9 mouse cellular contexts compared by ENCODE assay signal in genomic region chr15:102115731-102116231, GRCm38 (mm10). TPM values are rescaled to one million over a fixed set of nuclear protein-coding genes. Genes with fewer than 3 reads are reported as not detected.
DNase-seq lines count a peak whose midpoint lies in the region; ATAC-seq and TF ChIP-seq lines count a peak whose summit lies in the region.
"Had no signal": no experiment of that assay in that cellular context is flagged by ENCODE, and none has a peak within 500 bp of the region (broad histone marks: within the 10 kb centered on the region; RNA-seq: fewer than 3 reads in every experiment).

No protein-coding gene starts in this region.

- TF ChIP-seq EP300 in liver, postnatal 0 days (IDR thresholded peaks at IDR 0.05; ENCODE audit: low read depth): no peak

- H3K9ac ChIP-seq in embryonic facial prominence, embryonic 13.5 days: 0 out of 2 replicates have a peak overlapping the region, but pooled peaks have one; percentile 27
- H3K9ac ChIP-seq in liver, embryonic 12.5 days: no peak overlapping the region
- H3K9ac ChIP-seq in liver, postnatal 0 days (replicated peaks): no peak overlapping the region
- H3K9ac ChIP-seq in liver, embryonic 13.5 days: no peak overlapping the region

- no peak overlapping the region for H3K4me2 ChIP-seq in embryonic facial prominence, embryonic 13.5 days
- H3K4me2 ChIP-seq in liver, embryonic 12.5 days: no peak overlapping the region
- no peak overlapping the region for H3K4me2 ChIP-seq in liver, postnatal 0 days (ENCODE audit: low read depth, low read length)
- no peak overlapping the region for H3K4me2 ChIP-seq in liver, embryonic 13.5 days

- peaks cover 30% of the 10 kb centered on the region for H3K4me1 ChIP-seq in embryonic facial prominence, embryonic 13.5 days
- H3K4me1 ChIP-seq in embryonic facial prominence, embryonic 10.5 days: peaks cover 30% of the 10 kb centered on the region
- H3K4me1 ChIP-seq in liver, embryonic 12.5 days: peaks cover 7% of the 10 kb centered on the region
- no peaks in the 10 kb centered on the region for H3K4me1 ChIP-seq in liver, postnatal 0 days (ENCODE audit: insufficient read depth)
- H3K4me1 ChIP-seq in liver, embryonic 13.5 days (replicated peaks): peaks cover 8% of the 10 kb centered on the region

- H3K27me3 ChIP-seq in embryonic facial prominence, embryonic 13.5 days: no peaks in the 10 kb centered on the region
- no peaks in the 10 kb centered on the region for H3K27me3 ChIP-seq in embryonic facial prominence, embryonic 10.5 days (replicated peaks; ENCODE audit: low read depth, poor library complexity, severe bottlenecking)
- H3K27me3 ChIP-seq in liver, embryonic 12.5 days (replicated peaks): peaks cover 5% of the 10 kb centered on the region; the same call in 1 of the 2 replicates
- H3K27me3 ChIP-seq in liver, postnatal 0 days (ENCODE audit: insufficient read depth, low read length): no peaks in the 10 kb centered on the region
- H3K27me3 ChIP-seq in liver, embryonic 13.5 days: no peaks in the 10 kb centered on the region

- DNase-seq in embryonic facial prominence, embryonic 10.5 days (ENCODE audit: low spot score): no peak
- no peak for DNase-seq in liver, postnatal 0 days
- peak; percentile 10 for DNase-seq in adipocyte (ENCODE audit: low spot score)
- DNase-seq in liver, embryonic 13.5 days: no peak
- DNase-seq in urinary bladder, postnatal 36 days (ENCODE audit: low spot score in 2 of 2): no peak
- no peak for DNase-seq in left cerebral cortex, postnatal 10 days (ENCODE audit: extremely low spot score in 1 of 2, low spot score in 2 of 2)

- intact Hi-C loops in left cerebral cortex, postnatal 10 days (cut with DNase I): loop anchor here (10.0 kb wide), 1 partner anchor 109 kb away; no protein-coding TSS in a partner anchor

- no peak for TF ChIP-seq CTCF in liver, postnatal 0 days (IDR thresholded peaks at IDR 0.05; ENCODE audit: low read depth)

- H3K36me3 ChIP-seq in embryonic facial prominence, embryonic 13.5 days: peaks cover 98% of the 10 kb centered on the region
- H3K36me3 ChIP-seq in embryonic facial prominence, embryonic 10.5 days (replicated peaks): peaks cover 100% of the 10 kb centered on the region
- H3K36me3 ChIP-seq in liver, embryonic 12.5 days: peaks cover 65% of the 10 kb centered on the region
- peaks cover 45% of the 10 kb centered on the region for H3K36me3 ChIP-seq in liver, postnatal 0 days (replicated peaks; ENCODE audit: insufficient read depth, low read length)
- peaks cover 52% of the 10 kb centered on the region for H3K36me3 ChIP-seq in liver, embryonic 13.5 days

- 75% methylated on average over 9 of the region's 9 CpGs for WGBS in embryonic facial prominence, embryonic 13.5 days
- WGBS in embryonic facial prominence, embryonic 10.5 days: 76% methylated on average over 9 of the region's 9 CpGs
- WGBS in liver, embryonic 12.5 days (ENCODE audit: insufficient replicate concordance): 62% methylated on average over 9 of the region's 9 CpGs
- 48% methylated on average over 9 of the region's 9 CpGs for WGBS in liver, postnatal 0 days (ENCODE audit: insufficient replicate concordance)
- WGBS in liver, embryonic 13.5 days (ENCODE audit: insufficient replicate concordance): 46% methylated on average over 9 of the region's 9 CpGs

- no peak for ATAC-seq in embryonic facial prominence, embryonic 13.5 days (ENCODE audit: insufficient number of reproducible peaks, insufficient read depth, low FRiP score, low TSS enrichment, low read depth)
- peak; percentile 47 for ATAC-seq in liver, embryonic 12.5 days
- ATAC-seq in liver, postnatal 0 days: no peak
- ATAC-seq in liver, embryonic 13.5 days (ENCODE audit: low read depth): peak; percentile 30

- H3K4me3 ChIP-seq in embryonic facial prominence, embryonic 13.5 days: no peak overlapping the region
- no peak overlapping the region; the same call in 1 of the 2 replicates for H3K4me3 ChIP-seq in embryonic facial prominence, embryonic 10.5 days
- no peak overlapping the region for H3K4me3 ChIP-seq in liver, embryonic 12.5 days
- H3K4me3 ChIP-seq in liver, postnatal 0 days (ENCODE audit: low read depth, low read length): no peak overlapping the region
- H3K4me3 ChIP-seq in liver, embryonic 13.5 days (replicated peaks): no peak overlapping the region

- H3K9me3 ChIP-seq in embryonic facial prominence, embryonic 13.5 days: no peaks in the 10 kb centered on the region
- no peaks in the 10 kb centered on the region for H3K9me3 ChIP-seq in embryonic facial prominence, embryonic 10.5 days
- no peaks in the 10 kb centered on the region for H3K9me3 ChIP-seq in liver, embryonic 12.5 days (replicated peaks)
- H3K9me3 ChIP-seq in liver, postnatal 0 days (ENCODE audit: low read length): no peaks in the 10 kb centered on the region
- no peaks in the 10 kb centered on the region for H3K9me3 ChIP-seq in liver, embryonic 13.5 days (replicated peaks)

- peak overlapping the region; percentile 30; the same call in 1 of the 2 replicates for H3K27ac ChIP-seq in embryonic facial prominence, embryonic 13.5 days
- H3K27ac ChIP-seq in embryonic facial prominence, embryonic 10.5 days (replicated peaks): no peak overlapping the region
- H3K27ac ChIP-seq in liver, embryonic 12.5 days: no peak overlapping the region
- no peak overlapping the region for H3K27ac ChIP-seq in liver, postnatal 0 days (ENCODE audit: low read depth)
- no peak overlapping the region for H3K27ac ChIP-seq in liver, embryonic 13.5 days

RNA-seq across cellular contexts. Expression of gene Tns2, which starts 15.6 kb away (rescaled TPM):
- 40.1 and 49.3 TPM in 2 replicates for polyA plus RNA-seq in embryonic facial prominence, embryonic 13.5 days (2015; fragmentation: Nextera tagmentation; extraction: Ambion mirVana)
- 12.3 and 14.9 TPM in 2 replicates for polyA plus RNA-seq in embryonic facial prominence, embryonic 10.5 days (2016; fragmentation: Nextera tagmentation; extraction: Ambion mirVana)
- 6.4 and 9.2 TPM in 2 replicates for polyA plus RNA-seq in liver, embryonic 12.5 days (2016; fragmentation: Nextera tagmentation; extraction: Ambion mirVana)
- polyA plus RNA-seq in liver, postnatal 0 days (2015; fragmentation: Nextera tagmentation; extraction: Ambion mirVana): 9.2 TPM in 2 replicates
- 4.4 and 5.0 TPM in 2 replicates for polyA plus RNA-seq in liver, embryonic 13.5 days (2015; fragmentation: Nextera tagmentation; extraction: Ambion mirVana)
- total RNA-seq in left cerebral cortex, postnatal 10 days (2021): 10 to 100 TPM; 12.2 to 13.1 TPM

RNA-seq across cellular contexts. Expression of gene Spryd3, which starts 20.3 kb away (rescaled TPM):
- polyA plus RNA-seq in embryonic facial prominence, embryonic 13.5 days (2015; fragmentation: Nextera tagmentation; extraction: Ambion mirVana): 20.4 and 21.6 TPM in 2 replicates
- 12.7 and 13.2 TPM in 2 replicates for polyA plus RNA-seq in embryonic facial prominence, embryonic 10.5 days (2016; fragmentation: Nextera tagmentation; extraction: Ambion mirVana)
- polyA plus RNA-seq in liver, embryonic 12.5 days (2016; fragmentation: Nextera tagmentation; extraction: Ambion mirVana): 14.9 and 15.0 TPM in 2 replicates
- 9.2 and 10.0 TPM in 2 replicates for polyA plus RNA-seq in liver, postnatal 0 days (2015; fragmentation: Nextera tagmentation; extraction: Ambion mirVana)
- polyA plus RNA-seq in liver, embryonic 13.5 days (2015; fragmentation: Nextera tagmentation; extraction: Ambion mirVana): 13.1 and 13.7 TPM in 2 replicates
- 100 to 1,000 TPM; 149 to 150 TPM for total RNA-seq in left cerebral cortex, postnatal 10 days (2021)

RNA-seq across cellular contexts. Expression of gene Igfbp6, which starts 28.4 kb away (rescaled TPM):
- polyA plus RNA-seq in embryonic facial prominence, embryonic 13.5 days (2015; fragmentation: Nextera tagmentation; extraction: Ambion mirVana): 1.1 and 1.9 TPM in 2 replicates
- polyA plus RNA-seq in embryonic facial prominence, embryonic 10.5 days (2016; fragmentation: Nextera tagmentation; extraction: Ambion mirVana): 0.26 and 0.36 TPM in 2 replicates
- 0.72 and 1.1 TPM in 2 replicates for polyA plus RNA-seq in liver, embryonic 12.5 days (2016; fragmentation: Nextera tagmentation; extraction: Ambion mirVana)
- 4.8 and 5.9 TPM in 2 replicates for polyA plus RNA-seq in liver, postnatal 0 days (2015; fragmentation: Nextera tagmentation; extraction: Ambion mirVana)
- polyA plus RNA-seq in liver, embryonic 13.5 days (2015; fragmentation: Nextera tagmentation; extraction: Ambion mirVana): 1.1 and 1.2 TPM in 2 replicates
- total RNA-seq in left cerebral cortex, postnatal 10 days (2021): 1 to 10 TPM; 3.1 to 4.1 TPM

RNA-seq across cellular contexts. Expression of gene Soat2, which starts 34.5 kb away (rescaled TPM):
- polyA plus RNA-seq in embryonic facial prominence, embryonic 13.5 days (2015; fragmentation: Nextera tagmentation; extraction: Ambion mirVana): 0.88 TPM in 1 of 2 replicates, not detected in the other
- polyA plus RNA-seq in embryonic facial prominence, embryonic 10.5 days (2016; fragmentation: Nextera tagmentation; extraction: Ambion mirVana): 0.09 and 0.18 TPM in 2 replicates
- 28.3 and 29.8 TPM in 2 replicates for polyA plus RNA-seq in liver, embryonic 12.5 days (2016; fragmentation: Nextera tagmentation; extraction: Ambion mirVana)
- polyA plus RNA-seq in liver, postnatal 0 days (2015; fragmentation: Nextera tagmentation; extraction: Ambion mirVana): 10.9 and 13.6 TPM in 2 replicates
- 31.0 and 31.3 TPM in 2 replicates for polyA plus RNA-seq in liver, embryonic 13.5 days (2015; fragmentation: Nextera tagmentation; extraction: Ambion mirVana)
- under 1 TPM in 1 of 2 experiments, not detected in 1; 0.16 TPM for total RNA-seq in left cerebral cortex, postnatal 10 days (2021)
- total RNA-seq: left cerebral cortex, postnatal 14 days had no signal

RNA-seq across cellular contexts. Expression of gene Eif4b, which starts 42.2 kb away (rescaled TPM):
- 120 and 129 TPM in 2 replicates for polyA plus RNA-seq in embryonic facial prominence, embryonic 13.5 days (2015; fragmentation: Nextera tagmentation; extraction: Ambion mirVana)
- 133 and 136 TPM in 2 replicates for polyA plus RNA-seq in embryonic facial prominence, embryonic 10.5 days (2016; fragmentation: Nextera tagmentation; extraction: Ambion mirVana)
- polyA plus RNA-seq in liver, embryonic 12.5 days (2016; fragmentation: Nextera tagmentation; extraction: Ambion mirVana): 91.7 and 91.8 TPM in 2 replicates
- polyA plus RNA-seq in liver, postnatal 0 days (2015; fragmentation: Nextera tagmentation; extraction: Ambion mirVana): 30.9 and 32.2 TPM in 2 replicates
- 67.5 and 79.6 TPM in 2 replicates for polyA plus RNA-seq in liver, embryonic 13.5 days (2015; fragmentation: Nextera tagmentation; extraction: Ambion mirVana)
- total RNA-seq in left cerebral cortex, postnatal 10 days (2021): 100 to 1,000 TPM; 176 to 177 TPM

Comparison
In these comparisons a context has a peak if more than half of its experiments do, and no peak if none do; other contexts are left out.
1. ATAC-seq: peak in liver, embryonic 12.5 days (single experiment) and liver, embryonic 13.5 days (single experiment); none in embryonic facial prominence, embryonic 13.5 days (single experiment) and liver, postnatal 0 days (single experiment).